Mouse (Mus musculus) kidney, postnatal 10 days (tissue): ENCODE results near the gene Adora2b.

Experiments
- DNase-seq: peaks from one replicate; pipeline ENCODE4 v3.0.0; 2021; ENCODE audit warnings: mixed read lengths

Adora2b gene

GRCm38 (mm10) chr11:62248401-62249244 is at the start of gene Adora2b:
TSS of gene Adora2b (plus strand) at chr11:62248984.
- peak; percentile 91 for DNase-seq

GRCm38 (mm10) chr11:62200901-62201512 is 47.8 kb upstream of the Adora2b start:
- no peak for DNase-seq

- DNase-seq = no peak
These were observed 46.1 kb upstream of the Adora2b start for GRCm38 (mm10) chr11:62202645-62203044.

GRCm38 (mm10) chr11:62209111-62209510 is 39.7 kb upstream of the Adora2b start:
- DNase-seq = no peak

GRCm38 (mm10) chr11:62209891-62210290 is 38.9 kb upstream of the Adora2b start:
- DNase-seq = peak; percentile 30

GRCm38 (mm10) chr11:62213384-62213989 is 35.3 kb upstream of the Adora2b start:
- no peak for DNase-seq

- no peak for DNase-seq
These were observed 33.7 kb upstream of the Adora2b start for GRCm38 (mm10) chr11:62215107-62215506.

GRCm38 (mm10) chr11:62217751-62218150 is 31.0 kb upstream of the Adora2b start:
- no peak for DNase-seq

- peak; percentile 53 for DNase-seq
These were observed 27.9 kb upstream of the Adora2b start for GRCm38 (mm10) chr11:62220756-62221510.

- no peak for DNase-seq
These were observed 25.4 kb upstream of the Adora2b start for GRCm38 (mm10) chr11:62223416-62223815.

- no peak for DNase-seq
These were observed 24.8 kb upstream of the Adora2b start for GRCm38 (mm10) chr11:62223962-62224361.

- peak; percentile 54 for DNase-seq
These were observed 24.0 kb upstream of the Adora2b start for GRCm38 (mm10) chr11:62224797-62225196.

GRCm38 (mm10) chr11:62240631-62241261 is 8.0 kb upstream of the Adora2b start:
- DNase-seq = no peak

GRCm38 (mm10) chr11:62243871-62244270 is 4.9 kb upstream of the Adora2b start:
- DNase-seq = no peak

GRCm38 (mm10) chr11:62244471-62244870 is 4.3 kb upstream of the Adora2b start:
- DNase-seq = no peak

GRCm38 (mm10) chr11:62247759-62248400 is 904 bp upstream of the Adora2b start:
- DNase-seq = no peak

- peak; percentile 72 for DNase-seq
These were observed 668 bp downstream of the Adora2b start for GRCm38 (mm10) chr11:62249266-62250037.

- DNase-seq = peak; percentile 44
These were observed 2.3 kb downstream of the Adora2b start for GRCm38 (mm10) chr11:62251047-62251446.

- no peak for DNase-seq
These were observed 4.6 kb downstream of the Adora2b start for GRCm38 (mm10) chr11:62253380-62253779.

GRCm38 (mm10) chr11:62259214-62259613 is 10.4 kb downstream of the Adora2b start:
- no peak for DNase-seq

- no peak for DNase-seq
These were observed 14.8 kb downstream of the Adora2b start for GRCm38 (mm10) chr11:62263599-62263998.
